8 mouse cellular contexts compared by ENCODE assay signal in the genomic region with DNA sequence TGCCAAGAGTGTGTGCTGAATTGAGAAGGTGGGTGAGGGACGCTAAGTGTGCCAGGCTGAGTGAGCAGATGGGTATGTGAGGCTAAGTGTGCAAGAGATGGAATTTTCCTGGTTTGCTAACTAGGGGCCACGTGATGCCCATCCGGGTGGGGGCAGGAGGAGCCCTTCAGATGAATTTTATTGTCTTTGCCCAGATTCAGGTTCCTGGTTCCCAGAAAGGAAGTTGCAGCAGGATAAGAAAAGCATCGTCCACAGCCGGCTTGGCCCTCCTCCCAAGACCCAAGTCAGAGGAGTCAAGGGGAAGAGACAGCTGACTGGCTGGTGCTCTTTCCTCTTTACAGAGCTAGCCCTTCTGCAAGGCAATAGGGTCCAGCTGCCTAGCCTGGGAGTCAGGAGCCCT. TPM values are rescaled to one million over a fixed set of nuclear protein-coding genes. Genes with fewer than 3 reads are reported as not detected.
A peak's percentile ranks its signal among the peaks of the same experiment; 100 is the strongest.
DNase-seq lines count a peak whose midpoint lies in the region; ATAC-seq and TF ChIP-seq lines count a peak whose summit lies in the region.

A gene (minus strand): TSS at position 84 of the 400 bp plus-strand sequence.

- TF ChIP-seq CTCF in bone marrow, adult 2 months (IDR thresholded peaks at IDR 0.05; ENCODE audit: control insufficient read depth, insufficient read depth, low read length) = no peak
- no peak for TF ChIP-seq CTCF in liver, embryonic 14.5 days (IDR thresholded peaks at IDR 0.05; ENCODE audit: low read depth)

- no peak for TF ChIP-seq POLR2A in bone marrow, adult 2 months (IDR thresholded peaks at IDR 0.05; ENCODE audit: borderline replicate concordance, control insufficient read depth, low read depth, low read length)

- no peak for ATAC-seq in forebrain, embryonic 12.5 days (ENCODE audit: low FRiP score)
- ATAC-seq in liver, embryonic 14.5 days (ENCODE audit: insufficient read depth) = 0 out of 2 replicates have a peak, but pooled peaks have one; percentile 27
- ATAC-seq in megakaryocyte-erythroid progenitor cell, adult 5-6 weeks (replicated peaks; ENCODE audit: low FRiP score, low TSS enrichment, poor library complexity, severe bottlenecking) = no peak

- no peak within 1 kb of the TSS for H3K27ac ChIP-seq in forebrain, embryonic 12.5 days
- no peak within 1 kb of the TSS for H3K27ac ChIP-seq in forebrain, embryonic 10.5 days
- H3K27ac ChIP-seq in bone marrow, adult 2 months (ENCODE audit: control insufficient read depth, insufficient read depth, low read depth, low read length, poor library complexity) = 0 out of 2 replicates have a peak within 1 kb of the TSS, but pooled peaks have one; percentile 4
- H3K27ac ChIP-seq in liver, embryonic 14.5 days = no peak within 1 kb of the TSS

- no peaks in the 10 kb centered on the region for H3K27me3 ChIP-seq in forebrain, embryonic 12.5 days
- peaks cover 5% of the 10 kb centered on the region; the same call in 1 of the 2 replicates for H3K27me3 ChIP-seq in forebrain, embryonic 10.5 days (ENCODE audit: poor library complexity, severe bottlenecking)
- no peaks in the 10 kb centered on the region for H3K27me3 ChIP-seq in liver, embryonic 14.5 days (ENCODE audit: control insufficient read depth, insufficient read depth, low read length)

- WGBS in forebrain, embryonic 12.5 days = 91% methylated on average over 5 of the region's 5 CpGs
- WGBS in forebrain, embryonic 10.5 days = 83% methylated on average over 5 of the region's 5 CpGs
- WGBS in bone marrow, adult 2 months = 57% methylated on average over 5 of the region's 5 CpGs
- WGBS in liver, embryonic 14.5 days (ENCODE audit: insufficient replicate concordance) = 49% methylated on average over 5 of the region's 5 CpGs

- no peaks in the 10 kb centered on the region for H3K9me3 ChIP-seq in forebrain, embryonic 12.5 days
- H3K9me3 ChIP-seq in forebrain, embryonic 10.5 days = no peaks in the 10 kb centered on the region
- H3K9me3 ChIP-seq in liver, embryonic 14.5 days (ENCODE audit: control insufficient read depth, low read length) = no peaks in the 10 kb centered on the region

- no peak within 1 kb of the TSS for H3K4me3 ChIP-seq in forebrain, embryonic 12.5 days (replicated peaks)
- H3K4me3 ChIP-seq in forebrain, embryonic 10.5 days = no peak within 1 kb of the TSS
- H3K4me3 ChIP-seq in bone marrow, adult 2 months (replicated peaks; ENCODE audit: control insufficient read depth, low read depth, low read length) = no peak within 1 kb of the TSS
- peak within 1 kb of the TSS in 1 of 2 experiments; percentile 5; a peak in 1 of 4 replicates for H3K4me3 ChIP-seq in liver, embryonic 14.5 days (ENCODE audit: insufficient read depth in 1 of 2, low read depth in 2 of 2, low read length in 2 of 2)

- H3K4me2 ChIP-seq in forebrain, embryonic 12.5 days = peak within 1 kb of the TSS; percentile 31; the same call in 1 of the 2 replicates
- H3K4me2 ChIP-seq in liver, embryonic 14.5 days (ENCODE audit: low read depth) = no peak within 1 kb of the TSS

- no peak within 1 kb of the TSS for H3K9ac ChIP-seq in forebrain, embryonic 12.5 days
- no peak within 1 kb of the TSS for H3K9ac ChIP-seq in liver, embryonic 14.5 days (replicated peaks)

- H3K4me1 ChIP-seq in forebrain, embryonic 12.5 days = peaks cover 7% of the 10 kb centered on the region; the same call in 1 of the 2 replicates
- peaks cover 10% of the 10 kb centered on the region for H3K4me1 ChIP-seq in forebrain, embryonic 10.5 days
- H3K4me1 ChIP-seq in bone marrow, adult 2 months (ENCODE audit: control insufficient read depth, insufficient read depth, low read length) = peaks cover 4% of the 10 kb centered on the region; the same call in 1 of the 2 replicates
- H3K4me1 ChIP-seq in liver, embryonic 14.5 days (replicated peaks; ENCODE audit: control insufficient read depth in 2 of 2, insufficient read depth in 2 of 2, low read length in 1 of 2) = peaks cover 0 to 4% of the 10 kb centered on the region in 2 experiments; a peak in 2 of 4 replicates

- no peak for TF ChIP-seq EP300 in liver, embryonic 14.5 days (IDR thresholded peaks at IDR 0.05; ENCODE audit: low read depth)

- no peaks in the 10 kb centered on the region for H3K36me3 ChIP-seq in forebrain, embryonic 12.5 days (replicated peaks)
- H3K36me3 ChIP-seq in forebrain, embryonic 10.5 days (replicated peaks) = no peaks in the 10 kb centered on the region
- H3K36me3 ChIP-seq in liver, embryonic 14.5 days (replicated peaks; ENCODE audit: control insufficient read depth, insufficient read depth, low read depth) = no peaks in the 10 kb centered on the region

- no peak for DNase-seq in forebrain, embryonic 10.5 days (ENCODE audit: extremely low spot score, low spot score)
- peak; percentile 49 for DNase-seq in heart, postnatal 4 days
- DNase-seq in liver, embryonic 14.5 days (ENCODE audit: low read depth in 3 of 3, low spot score in 3 of 3) = no peak
- DNase-seq in retina, postnatal 1 day = no peak
- DNase-seq in frontal cortex, postnatal 10 days (ENCODE audit: low spot score in 2 of 2) = no peak

RNA-seq across cellular contexts. Expression of the gene that starts here (rescaled TPM):
- 0.37 and 0.92 TPM in 2 replicates for polyA plus RNA-seq in forebrain, embryonic 12.5 days (2016; fragmentation: Nextera tagmentation; extraction: Ambion mirVana)
- 1.2 TPM in 2 replicates for polyA plus RNA-seq in forebrain, embryonic 10.5 days (2016; fragmentation: Nextera tagmentation; extraction: Ambion mirVana)
- 9.0 TPM in 2 replicates for polyA plus RNA-seq in bone marrow, adult 2 months (2011; ENCODE audit: insufficient read depth, insufficient read length, low replicate concordance, missing spikeins)
- total RNA-seq in heart, postnatal 4 days (2021) = 1 to 10 TPM; 1.5 TPM
- 7.6 TPM in 2 replicates for polyA plus RNA-seq in liver, embryonic 14.5 days (2012; rRNA removed)
- 5.4 and 5.8 TPM in 2 replicates for polyA plus RNA-seq in liver, embryonic 14.5 days (2014; fragmentation: Nextera tagmentation; extraction: Ambion mirVana)
- total RNA-seq in megakaryocyte-erythroid progenitor cell, adult 5-6 weeks (2014; fragmentation: Nextera tagmentation) = not detected in 2 replicates
- not detected in 2 replicates for total RNA-seq in megakaryocyte-erythroid progenitor cell, adult 5-6 weeks (2017)
